Mouse (Mus musculus) heart, embryonic 15.5 days (tissue): ENCODE measurements around the gene Deup1. TPM values are rescaled to one million over a fixed set of nuclear protein-coding genes. Genes with fewer than 3 reads are reported as not detected.

Experiments used
- ATAC-seq: fragments of 200-750 bp; cut with Nextera tagmentation; replicated peaks from 2 replicates; pipeline ENCODE4 v1.8.0; 2017; ENCODE audit warnings: low read depth, moderate TSS enrichment; ENCODE audit not compliant: insufficient number of reproducible peaks, insufficient read depth, low FRiP score
- H3K27ac ChIP-seq: fragments of 300-500 bp; sonication (generic); 2 replicates; pipeline ENCODE4 v1.5.1; 2015; ENCODE audit warnings: mild to moderate bottlenecking, inconsistent platforms
- H3K27me3 ChIP-seq: fragments of 300-500 bp; sonication (generic); 2 replicates; pipeline ENCODE4 v1.6.1; 2015; ENCODE audit warnings: inconsistent platforms
- H3K36me3 ChIP-seq: fragments of 300-500 bp; sonication (generic); 2 replicates; pipeline ENCODE4 v1.6.1; 2015; ENCODE audit warnings: mild to moderate bottlenecking, inconsistent platforms
- H3K4me1 ChIP-seq: fragments of 300-500 bp; sonication (generic); replicated peaks from 2 replicates; pipeline ENCODE4 v1.6.1; 2015; ENCODE audit warnings: inconsistent platforms
- H3K4me2 ChIP-seq: fragments of 300-500 bp; sonication (generic); 2 replicates; pipeline ENCODE4 v1.6.1; 2015; ENCODE audit warnings: inconsistent platforms, mild to moderate bottlenecking, moderate library complexity
- H3K4me3 ChIP-seq: fragments of 300-500 bp; sonication (generic); 2 replicates; pipeline ENCODE4 v1.5.1; 2015; ENCODE audit warnings: mild to moderate bottlenecking, inconsistent platforms
- H3K9ac ChIP-seq: fragments of 300-500 bp; sonication (generic); 2 replicates; pipeline ENCODE4 v1.6.1; 2015; ENCODE audit warnings: mild to moderate bottlenecking, inconsistent platforms
- H3K9me3 ChIP-seq: fragments of 300-500 bp; sonication (generic); replicated peaks from 2 replicates; pipeline ENCODE4 v1.6.1; 2016; ENCODE audit warnings: inconsistent platforms
- WGBS: fragments of 180-500 bp; shearing (Covaris S2); methylation state at CpG from one replicate; pipeline ENCODE4 v1.1.7; 2015; ENCODE audit warnings: mixed read lengths; 5-methylcytosine and 5-hydroxymethylcytosine counted together
- polyA plus RNA-seq: library from polyadenylated mRNA; unstranded; fragments of >200 nt; fragmentation: Nextera tagmentation; extraction: Ambion mirVana; gene quantifications from 2 replicates; pipeline ENCODE4 v1.2.1, GENCODE M21; 2015

Gene Deup1
- polyA plus RNA-seq, 1 experiment from 2014 or later, result 0.89 TPM

DNA sequence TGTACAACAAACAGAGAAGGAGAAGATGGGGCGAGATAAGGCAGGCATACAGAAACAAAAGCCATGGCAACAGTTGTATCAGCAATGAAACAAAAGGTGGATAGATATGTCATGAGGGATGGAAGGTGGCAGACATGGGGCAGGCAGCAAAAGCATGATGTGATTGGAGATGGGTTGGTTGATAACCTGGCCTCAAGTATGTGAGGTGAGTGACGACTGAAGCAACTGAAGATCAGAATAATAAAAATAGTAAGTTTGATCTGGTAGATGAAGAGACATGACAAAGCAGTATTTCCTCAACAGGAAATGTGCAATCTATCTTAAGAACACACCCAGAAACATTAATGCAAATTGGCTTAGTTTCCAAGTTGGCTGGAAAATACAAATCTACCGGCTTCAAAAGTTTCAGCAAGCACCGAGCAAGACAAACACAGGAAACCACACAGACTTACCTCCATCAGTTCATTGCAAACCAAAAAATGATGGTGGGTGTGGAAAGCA, 77.2 kb downstream of the Deup1 start:
- no peaks in the 10 kb centered on the region for H3K4me1 ChIP-seq
- H3K36me3 ChIP-seq, result no peaks in the 10 kb centered on the region
- 64% methylated on average over 4 of the region's 4 CpGs for WGBS
- no peak for ATAC-seq
- no peaks in the 10 kb centered on the region for H3K27me3 ChIP-seq
- no peak overlapping the region for H3K4me3 ChIP-seq
- no peak overlapping the region for H3K9ac ChIP-seq
- no peak overlapping the region for H3K27ac ChIP-seq
- no peaks in the 10 kb centered on the region for H3K9me3 ChIP-seq
- H3K4me2 ChIP-seq, result no peak overlapping the region

DNA sequence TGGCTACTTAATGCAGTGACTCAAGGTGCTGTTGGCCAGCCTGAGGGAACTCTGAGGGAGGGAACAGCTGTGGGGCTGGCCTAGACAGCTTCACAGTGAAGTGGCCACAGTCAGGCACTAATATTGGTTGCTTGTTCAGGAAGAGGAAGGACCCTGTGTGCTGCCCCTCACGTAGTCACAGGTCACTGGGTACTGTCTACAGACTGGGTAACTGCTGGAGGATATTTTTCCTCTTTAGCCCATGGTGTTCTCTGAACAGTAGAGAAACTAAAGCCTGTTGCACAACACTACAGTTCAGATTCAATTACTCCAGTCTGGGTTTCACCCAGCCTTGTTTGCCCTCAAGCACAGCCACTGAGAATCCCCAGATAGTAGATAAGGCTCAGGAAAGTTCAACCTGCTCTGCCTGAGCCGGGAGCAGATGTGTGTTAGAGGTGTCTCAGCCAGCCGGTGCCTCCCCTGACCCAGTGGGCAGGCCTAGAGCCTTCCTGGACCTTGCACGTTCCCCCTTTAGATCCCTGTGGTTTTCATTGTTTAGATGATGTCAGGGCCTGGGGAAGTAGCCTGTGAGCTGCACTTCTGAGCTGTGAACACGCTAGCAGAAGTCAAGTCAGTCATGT, 85.9 kb downstream of the Deup1 start:
- WGBS, result 48% methylated on average over 5 of the region's 5 CpGs
- Histone ChIP-seq H3K4me3 (no peak overlapping the region), H3K36me3 (no peaks in the 10 kb centered on the region), H3K4me2 (no peak overlapping the region), H3K27ac (no peak overlapping the region), H3K9ac (no peak overlapping the region), H3K4me1 (peaks cover 12% of the 10 kb centered on the region), H3K9me3 (no peaks in the 10 kb centered on the region), H3K27me3 (no peaks in the 10 kb centered on the region)
- no peak for ATAC-seq

DNA sequence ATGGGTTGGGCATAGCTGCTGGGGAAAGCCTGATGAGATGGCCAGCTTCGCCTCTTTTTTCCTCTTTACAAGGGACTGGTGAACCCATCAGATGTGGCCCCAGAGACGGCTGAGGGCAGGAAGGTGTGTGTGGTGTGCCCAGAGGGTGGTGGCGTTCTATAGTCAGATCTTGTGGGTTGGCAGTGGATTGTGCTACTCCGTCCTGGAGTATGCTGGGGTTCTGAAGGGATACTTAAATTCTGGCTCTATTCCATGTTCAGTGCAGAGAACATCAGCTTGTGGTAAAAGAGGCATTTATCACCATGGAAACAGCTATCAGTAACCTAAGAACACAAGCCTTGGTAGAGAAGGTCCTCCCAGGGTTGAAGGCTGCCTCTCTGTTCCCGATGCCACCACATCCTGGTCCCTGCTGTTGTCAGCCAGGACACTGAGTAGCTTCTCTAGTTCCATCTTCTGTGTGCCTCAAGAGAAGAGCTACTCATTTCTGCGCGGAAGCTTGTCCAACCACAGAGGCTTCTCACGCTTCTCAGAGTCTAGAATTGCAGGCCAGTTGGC, 88.7 kb downstream of the Deup1 start:
- H3K27ac ChIP-seq, result no peak overlapping the region
- no peak overlapping the region for H3K4me3 ChIP-seq
- no peak for ATAC-seq
- no peaks in the 10 kb centered on the region for H3K36me3 ChIP-seq
- H3K9me3 ChIP-seq, result no peaks in the 10 kb centered on the region
- H3K9ac ChIP-seq, result no peak overlapping the region
- WGBS, result 77% methylated on average over 8 of the region's 8 CpGs
- H3K4me1 ChIP-seq, result peaks cover 30% of the 10 kb centered on the region
- H3K27me3 ChIP-seq, result no peaks in the 10 kb centered on the region
- no peak overlapping the region for H3K4me2 ChIP-seq

DNA sequence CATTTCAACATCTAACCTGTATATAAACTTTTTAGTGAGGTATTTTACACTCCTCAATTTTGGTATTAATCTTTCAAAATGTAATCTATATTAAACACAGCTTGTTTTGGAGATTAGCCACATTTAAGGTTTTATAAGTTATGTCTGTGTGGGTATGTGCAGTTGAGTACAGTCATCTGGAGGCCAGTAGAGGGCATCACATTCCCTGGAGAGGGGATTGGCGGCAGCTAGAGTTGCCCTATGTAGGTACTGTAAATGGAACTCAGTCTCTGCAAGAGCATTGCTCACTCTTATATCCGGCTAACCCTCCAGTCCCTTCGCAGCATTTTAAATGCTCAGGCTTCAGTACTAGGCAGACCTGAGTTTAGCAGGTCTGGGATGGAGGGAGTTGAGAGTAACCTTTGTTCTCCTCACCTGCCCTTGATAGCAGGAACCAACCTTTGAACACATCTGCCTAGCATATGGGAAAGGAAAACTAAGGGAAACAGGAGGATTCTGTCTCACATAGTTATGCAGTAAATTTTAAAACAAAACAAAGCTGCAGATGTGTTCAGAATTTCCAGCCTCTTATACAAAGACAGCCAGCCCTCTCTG, 90.2 kb downstream of the Deup1 start:
- ATAC-seq, result no peak

DNA sequence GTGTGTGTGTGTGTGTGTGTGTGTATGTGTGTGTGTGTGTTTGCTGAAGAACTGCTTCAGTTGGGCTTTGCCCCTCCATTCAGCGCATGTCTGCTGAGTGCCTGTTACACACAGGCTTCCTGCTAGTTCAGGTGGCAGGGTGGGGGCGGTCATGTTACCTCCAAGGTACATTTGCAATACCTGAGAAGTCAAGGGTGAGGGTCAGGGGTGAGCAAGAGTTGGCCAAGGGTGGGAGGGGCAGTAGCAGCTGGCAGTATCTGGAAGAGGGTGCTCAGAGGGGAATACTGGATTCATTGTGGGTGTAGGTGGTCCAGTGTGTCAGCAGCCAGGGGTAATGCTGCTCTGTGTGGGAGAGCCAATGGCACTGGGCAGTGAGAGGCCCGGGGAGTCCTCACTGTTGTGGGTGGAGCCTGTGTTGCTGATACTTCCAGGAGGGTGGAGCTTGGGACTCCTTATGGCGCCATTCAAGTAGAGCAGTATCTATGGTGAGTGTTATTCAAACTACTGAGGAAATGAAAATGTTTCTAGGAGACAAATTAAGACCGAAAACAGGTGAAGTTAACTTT, 90.8 kb downstream of the Deup1 start:
- Histone ChIP-seq H3K4me2 (no peak overlapping the region), H3K27me3 (no peaks in the 10 kb centered on the region), H3K9me3 (no peaks in the 10 kb centered on the region), H3K27ac (no peak overlapping the region), H3K9ac (no peak overlapping the region), H3K4me3 (no peak overlapping the region), H3K36me3 (no peaks in the 10 kb centered on the region), H3K4me1 (peaks cover 38% of the 10 kb centered on the region)
- WGBS, result 87% methylated on average over 5 of the region's 5 CpGs
- no peak for ATAC-seq

More for the DNA sequence above, 90.2 kb downstream of the Deup1 start:
- no peak overlapping the region for H3K4me2 ChIP-seq
- H3K4me3 ChIP-seq, result no peak overlapping the region
- H3K27ac ChIP-seq, result no peak overlapping the region
- WGBS, result 96% methylated on average over 3 of the region's 3 CpGs
- no peaks in the 10 kb centered on the region for H3K9me3 ChIP-seq
- H3K36me3 ChIP-seq, result no peaks in the 10 kb centered on the region
- H3K4me1 ChIP-seq, result peaks cover 41% of the 10 kb centered on the region
- no peak overlapping the region for H3K9ac ChIP-seq
- no peaks in the 10 kb centered on the region for H3K27me3 ChIP-seq

DNA sequence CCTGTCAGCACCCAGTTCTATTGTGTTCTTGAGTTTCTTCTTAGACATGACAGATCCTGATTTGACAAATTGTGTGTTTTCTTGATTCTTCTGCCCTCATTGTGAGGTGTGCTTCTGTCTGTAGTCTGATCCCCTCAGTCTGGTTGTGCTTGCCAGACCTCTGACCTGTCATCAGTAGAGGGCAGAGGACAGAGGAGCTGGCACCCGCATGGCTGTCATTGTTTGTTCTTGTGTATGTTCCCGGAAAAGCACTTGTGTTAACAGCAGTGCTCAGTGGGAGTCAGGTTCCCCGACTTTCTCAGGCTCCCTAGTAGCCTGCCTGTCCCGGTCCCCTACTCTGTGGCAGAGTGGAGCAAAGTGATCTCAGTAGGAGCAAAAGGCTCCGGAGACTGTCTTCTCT, 92.3 kb downstream of the Deup1 start:
- WGBS, result 31% methylated on average over 5 of the region's 5 CpGs
- no peak for ATAC-seq
- Histone ChIP-seq H3K36me3 (no peaks in the 10 kb centered on the region), H3K27ac (peak overlapping the region; percentile 21; the same call in 1 of the 2 replicates), H3K9ac (no peak overlapping the region), H3K4me3 (no peak overlapping the region), H3K4me1 (peaks cover 34% of the 10 kb centered on the region), H3K27me3 (no peaks in the 10 kb centered on the region), H3K9me3 (no peaks in the 10 kb centered on the region), H3K4me2 (no peak overlapping the region)

DNA sequence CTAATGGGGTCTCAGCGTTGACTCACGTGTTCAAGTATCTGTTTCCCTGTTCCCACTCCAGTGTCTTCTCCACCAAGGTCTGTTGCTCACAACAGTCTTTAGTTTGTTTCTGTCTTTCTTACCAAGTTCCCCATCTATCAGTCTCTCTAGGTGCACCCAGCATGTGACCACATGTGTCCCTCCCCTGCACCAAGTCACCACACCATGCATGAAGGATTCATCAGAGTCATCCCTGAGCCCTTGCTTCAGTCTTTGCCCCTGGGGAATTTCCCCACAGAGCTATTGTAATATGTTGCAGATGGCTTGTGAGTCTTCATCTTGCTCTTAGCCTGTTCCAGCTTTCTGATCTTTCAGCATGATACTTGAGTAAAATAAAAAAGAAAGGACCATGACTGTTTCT, 93.6 kb downstream of the Deup1 start:
- H3K9me3 ChIP-seq, result no peaks in the 10 kb centered on the region
- no peak overlapping the region for H3K4me2 ChIP-seq
- no peaks in the 10 kb centered on the region for H3K27me3 ChIP-seq
- no peak overlapping the region; the same call in 1 of the 2 replicates for H3K27ac ChIP-seq
- H3K4me1 ChIP-seq, result peaks cover 45% of the 10 kb centered on the region
- 82% methylated on average over 2 of the region's 2 CpGs for WGBS
- H3K9ac ChIP-seq, result no peak overlapping the region
- no peak for ATAC-seq
- H3K4me3 ChIP-seq, result no peak overlapping the region
- no peaks in the 10 kb centered on the region for H3K36me3 ChIP-seq

DNA sequence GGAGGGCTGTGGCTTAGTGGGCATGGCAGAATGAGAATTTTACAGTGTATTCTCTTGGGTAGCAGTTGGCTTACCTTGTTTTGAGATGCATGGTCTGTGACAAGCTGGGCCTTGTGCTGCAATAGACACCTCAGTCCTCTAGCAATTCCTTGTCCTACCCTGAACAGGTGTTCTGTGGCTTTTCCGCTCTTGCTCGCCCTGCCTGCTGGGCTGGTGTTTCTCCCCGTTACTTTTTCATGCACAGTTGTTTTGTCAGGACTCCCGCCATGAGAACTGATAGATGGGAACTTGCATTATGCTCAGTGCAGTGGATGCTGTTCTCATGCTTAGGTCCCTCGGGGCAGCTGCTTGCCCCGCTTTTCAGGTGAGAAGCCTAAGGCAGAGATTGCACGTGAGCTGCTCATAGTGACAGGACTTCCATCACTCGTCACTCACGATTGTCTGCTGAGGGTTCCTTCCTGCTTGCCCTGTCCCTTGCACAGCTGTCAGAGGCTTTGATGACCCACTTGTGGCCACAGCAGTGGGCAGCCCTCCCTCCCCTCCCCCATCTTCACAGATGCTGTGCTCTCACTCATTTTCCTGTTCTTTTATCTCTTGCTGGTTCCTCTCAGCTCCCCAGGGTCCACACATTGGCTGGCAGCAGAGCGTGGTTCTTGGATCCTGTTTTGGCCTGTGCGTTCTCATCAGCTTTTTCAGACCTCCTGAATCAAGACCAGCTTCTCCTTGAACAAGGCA, 94.2 kb downstream of the Deup1 start:
- Histone ChIP-seq H3K27me3 (no peaks in the 10 kb centered on the region), H3K4me3 (no peak overlapping the region), H3K9me3 (no peaks in the 10 kb centered on the region), H3K36me3 (no peaks in the 10 kb centered on the region), H3K4me1 (peaks cover 47% of the 10 kb centered on the region), H3K4me2 (no peak overlapping the region), H3K27ac (no peak overlapping the region; the same call in 1 of the 2 replicates), H3K9ac (no peak overlapping the region)
- 55% methylated on average over 11 of the region's 11 CpGs for WGBS
- no peak for ATAC-seq

DNA sequence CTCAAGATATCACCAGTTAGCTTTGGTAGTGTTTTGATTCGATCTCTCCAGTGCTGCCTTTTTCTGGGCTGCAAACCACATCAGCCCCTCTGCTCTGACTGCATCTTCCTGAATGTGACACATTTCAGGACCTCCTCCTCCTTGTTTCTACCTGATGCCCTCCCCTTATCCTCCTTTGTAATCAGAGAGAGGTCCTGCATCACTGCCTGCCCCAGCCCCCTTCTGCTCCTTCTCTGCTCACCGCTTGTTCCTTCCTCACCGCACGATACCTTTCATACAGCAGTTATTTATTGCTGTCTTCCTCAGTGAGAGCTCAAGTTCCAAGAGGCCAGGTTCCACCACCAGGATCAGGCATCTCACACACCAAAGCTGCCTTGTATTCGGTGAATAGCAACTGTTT, 96.5 kb downstream of the Deup1 start:
- H3K27ac ChIP-seq, result no peak overlapping the region
- H3K4me2 ChIP-seq, result no peak overlapping the region
- 67% methylated on average over 5 of the region's 5 CpGs for WGBS
- no peaks in the 10 kb centered on the region for H3K9me3 ChIP-seq
- peaks cover 59% of the 10 kb centered on the region for H3K4me1 ChIP-seq
- no peak overlapping the region for H3K9ac ChIP-seq
- H3K36me3 ChIP-seq, result no peaks in the 10 kb centered on the region
- no peaks in the 10 kb centered on the region for H3K27me3 ChIP-seq
- ATAC-seq, result no peak
- no peak overlapping the region for H3K4me3 ChIP-seq

DNA sequence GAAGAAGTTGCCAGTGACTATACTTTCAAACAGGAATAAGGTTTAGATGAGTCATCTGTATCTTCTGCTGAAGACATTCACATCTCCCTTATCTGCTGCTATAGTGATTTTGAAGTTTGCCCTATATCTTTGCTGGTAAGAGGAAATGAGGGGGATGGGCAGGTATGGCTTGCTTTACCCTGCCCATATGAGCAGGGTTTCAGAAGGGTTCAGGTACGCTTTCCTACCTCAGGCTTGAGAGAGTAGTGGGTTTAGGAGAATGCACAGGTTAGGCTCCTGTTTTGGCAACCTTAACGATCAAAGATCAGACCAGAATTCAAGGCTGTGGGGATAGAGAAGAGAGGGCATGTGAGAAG, 97.8 kb downstream of the Deup1 start:
- H3K4me2 ChIP-seq, result no peak overlapping the region
- no peaks in the 10 kb centered on the region for H3K27me3 ChIP-seq
- ATAC-seq, result no peak
- no peaks in the 10 kb centered on the region for H3K9me3 ChIP-seq
- peaks cover 61% of the 10 kb centered on the region for H3K4me1 ChIP-seq
- no peak overlapping the region for H3K4me3 ChIP-seq
- H3K9ac ChIP-seq, result no peak overlapping the region
- no peak overlapping the region for H3K27ac ChIP-seq
- WGBS, result 84% methylated on average over 2 of the region's 2 CpGs
- no peaks in the 10 kb centered on the region for H3K36me3 ChIP-seq

DNA sequence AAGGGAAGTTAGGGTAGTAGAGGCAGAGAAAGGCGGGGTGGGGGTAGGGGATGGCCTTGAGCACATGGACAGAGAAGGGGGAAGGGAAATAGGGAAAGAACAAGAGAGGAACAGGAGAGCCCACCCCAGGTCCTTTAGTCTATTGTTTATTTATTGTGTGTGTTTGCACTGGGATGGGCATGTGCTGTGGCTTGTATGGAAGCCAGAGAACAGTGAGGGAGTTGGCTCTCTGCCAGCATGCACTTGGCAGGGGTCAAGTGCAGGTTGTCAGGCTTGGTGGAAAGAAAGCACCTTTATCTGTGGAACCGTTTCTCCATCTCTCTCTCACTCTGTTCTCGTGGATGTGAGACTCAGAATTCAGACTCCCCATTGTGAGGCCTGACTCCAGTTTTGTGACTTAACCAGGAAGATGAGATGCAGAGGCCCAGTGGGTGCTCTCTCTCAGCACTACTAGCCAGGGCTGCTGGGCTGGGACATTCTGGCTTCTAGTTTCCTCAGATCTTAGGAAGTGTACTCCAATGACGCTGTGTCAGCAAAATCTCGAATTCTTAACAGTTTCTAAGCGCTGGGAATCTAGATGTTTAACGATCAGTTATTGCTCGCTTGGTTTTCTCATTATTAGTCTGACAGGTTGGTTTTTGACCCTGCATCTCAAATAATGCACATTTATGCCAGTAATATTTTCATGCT, 98.3 kb downstream of the Deup1 start:
- H3K4me2 ChIP-seq, result no peak overlapping the region

More for the DNA sequence above, 98.3 kb downstream of the Deup1 start:
- 46% methylated on average over 8 of the region's 8 CpGs for WGBS
- peak overlapping the region; percentile 28; the same call in 1 of the 2 replicates for H3K27ac ChIP-seq
- no peak overlapping the region for H3K4me3 ChIP-seq
- no peak overlapping the region for H3K9ac ChIP-seq
- ATAC-seq, result 0 out of 2 replicates have a peak, but pooled peaks have one; percentile 34
- H3K4me1 ChIP-seq, result peaks cover 59% of the 10 kb centered on the region
- no peaks in the 10 kb centered on the region for H3K9me3 ChIP-seq
- H3K27me3 ChIP-seq, result no peaks in the 10 kb centered on the region
- H3K36me3 ChIP-seq, result no peaks in the 10 kb centered on the region
